Mouse (Mus musculus) thymus, adult 18-20 months (tissue): Measurements from ENCODE around the gene Gm4305.
"Not testable (repeated sequence)": the region's sequence is repeated elsewhere in the genome, so short reads cannot be mapped to it uniquely, and the experiment has no call there.

ENCODE experiments used
- DNase-seq, 2 experiments: peaks; one replicate each; pipeline ENCODE4 v3.0.0; 2022; ENCODE audit warnings: mixed read lengths in 2 of 2

Gm4305 gene

GRCm38 (mm10) chr10:100350793-100351192, at the start of gene Gm4305:
TSS of gene Gm4305 (plus strand) at chr10:100351093.
- not testable (repeated sequence) for DNase-seq

- DNase-seq: not testable (repeated sequence)
Measured at GRCm38 (mm10) chr10:100335376-100335775, 15.5 kb upstream of the Gm4305 start, which contains the start of gene Gm4301. TSS of gene Gm4301 (plus strand) at chr10:100335676.

- not testable (repeated sequence) for DNase-seq
Measured at GRCm38 (mm10) chr10:100340536-100340935, 10.4 kb upstream of the Gm4305 start, which contains the start of gene Gm4302. TSS of gene Gm4302 (plus strand) at chr10:100340836.

- not testable (repeated sequence) for DNase-seq
Measured at GRCm38 (mm10) chr10:100345672-100346071, 5.2 kb upstream of the Gm4305 start, which contains the start of gene Gm4303. TSS of gene Gm4303 (plus strand) at chr10:100345972.

GRCm38 (mm10) chr10:100356841-100357240, 5.9 kb downstream of the Gm4305 start:
- DNase-seq: peak; percentile 1 to 6

GRCm38 (mm10) chr10:100361038-100361437, 10.1 kb downstream of the Gm4305 start, which contains the start of gene Gm4307:
TSS of gene Gm4307 (plus strand) at chr10:100361338.
- DNase-seq: not testable (repeated sequence)

GRCm38 (mm10) chr10:100382460-100382859, 31.6 kb downstream of the Gm4305 start, which contains the start of gene Gm4312:
TSS of gene Gm4312 (minus strand) at chr10:100382560.
- DNase-seq: not testable (repeated sequence)
